Mouse (Mus musculus): ENCODE results near the gene Fstl4.
"Not testable (repeated sequence)": the region's sequence is repeated elsewhere in the genome, so short reads cannot be mapped to it uniquely, and the experiment has no call there.

Fstl4 gene

GRCm38 (mm10) chr11:53081310-53081709 lies 316.9 kb downstream of the Fstl4 start:
- DNase-seq (ENCODE audit: low read depth in 2 of 2, low spot score in 2 of 2) = no peak

GRCm38 (mm10) chr11:53085367-53085766 lies 320.9 kb downstream of the Fstl4 start:
- peak in 1 of 2 experiments; percentile 6 for DNase-seq (ENCODE audit: low read depth in 2 of 2, low spot score in 2 of 2)

- DNase-seq (ENCODE audit: low read depth in 2 of 2, low spot score in 2 of 2) = no peak
Measured at GRCm38 (mm10) chr11:53085858-53086565, 321.6 kb downstream of the Fstl4 start.

- DNase-seq (ENCODE audit: low read depth in 2 of 2, low spot score in 2 of 2) = not testable (repeated sequence)
Measured at GRCm38 (mm10) chr11:53087896-53088295, 323.5 kb downstream of the Fstl4 start.

GRCm38 (mm10) chr11:53091596-53091995 lies 327.2 kb downstream of the Fstl4 start:
- DNase-seq (ENCODE audit: low read depth in 2 of 2, low spot score in 2 of 2) = no peak

- DNase-seq (ENCODE audit: low read depth in 2 of 2, low spot score in 2 of 2) = no peak
Measured at GRCm38 (mm10) chr11:53096871-53097270, 332.4 kb downstream of the Fstl4 start.

GRCm38 (mm10) chr11:53097331-53097730 lies 332.9 kb downstream of the Fstl4 start:
- no peak for DNase-seq (ENCODE audit: low read depth in 2 of 2, low spot score in 2 of 2)

GRCm38 (mm10) chr11:53097870-53098269 lies 333.4 kb downstream of the Fstl4 start:
- DNase-seq (ENCODE audit: low read depth in 2 of 2, low spot score in 2 of 2) = no peak

GRCm38 (mm10) chr11:53098780-53099198 lies 334.4 kb downstream of the Fstl4 start:
- DNase-seq (ENCODE audit: low read depth in 2 of 2, low spot score in 2 of 2) = no peak

- DNase-seq (ENCODE audit: low read depth in 2 of 2, low spot score in 2 of 2) = no peak
Measured at GRCm38 (mm10) chr11:53099322-53099721, 334.9 kb downstream of the Fstl4 start.

GRCm38 (mm10) chr11:53101732-53102131 lies 337.3 kb downstream of the Fstl4 start:
- DNase-seq (ENCODE audit: low read depth in 2 of 2, low spot score in 2 of 2) = no peak

GRCm38 (mm10) chr11:53103601-53104325 lies 339.3 kb downstream of the Fstl4 start:
- DNase-seq (ENCODE audit: low read depth in 2 of 2, low spot score in 2 of 2) = no peak

GRCm38 (mm10) chr11:53107706-53108105 lies 343.3 kb downstream of the Fstl4 start:
- no peak for DNase-seq (ENCODE audit: low read depth in 2 of 2, low spot score in 2 of 2)

GRCm38 (mm10) chr11:53108798-53109197 lies 344.4 kb downstream of the Fstl4 start:
- no peak for DNase-seq (ENCODE audit: low read depth in 2 of 2, low spot score in 2 of 2)

- no peak for DNase-seq (ENCODE audit: low read depth in 2 of 2, low spot score in 2 of 2)
Measured at GRCm38 (mm10) chr11:53109701-53110467, 345.4 kb downstream of the Fstl4 start.

- DNase-seq (ENCODE audit: low read depth in 2 of 2, low spot score in 2 of 2) = no peak
Measured at GRCm38 (mm10) chr11:53115711-53116110, 351.3 kb downstream of the Fstl4 start.

- no peak for DNase-seq (ENCODE audit: low read depth in 2 of 2, low spot score in 2 of 2)
Measured at GRCm38 (mm10) chr11:53116356-53116755, 351.9 kb downstream of the Fstl4 start.

GRCm38 (mm10) chr11:53118226-53118965 lies 354.0 kb downstream of the Fstl4 start:
- no peak for DNase-seq (ENCODE audit: low read depth in 2 of 2, low spot score in 2 of 2)

GRCm38 (mm10) chr11:53119966-53120365 lies 355.5 kb downstream of the Fstl4 start:
- DNase-seq (ENCODE audit: low read depth in 2 of 2, low spot score in 2 of 2) = no peak

GRCm38 (mm10) chr11:53121208-53121607 lies 356.8 kb downstream of the Fstl4 start:
- no peak for DNase-seq (ENCODE audit: low read depth in 2 of 2, low spot score in 2 of 2)

- no peak for DNase-seq (ENCODE audit: low read depth in 2 of 2, low spot score in 2 of 2)
Measured at GRCm38 (mm10) chr11:53124799-53125198, 360.4 kb downstream of the Fstl4 start.

Measured in CD8-positive naive resting alpha-beta T cell, adult 2 months (primary cell).